Mouse (Mus musculus) telencephalon, adult 2 months (tissue): ENCODE data around the gene Phf7.
A peak's percentile ranks its signal among the peaks of the same experiment; 100 is the strongest.

ENCODE experiments used
- DNase-seq: peaks from one replicate; pipeline ENCODE4 v3.0.0-alpha.2; 2011; ENCODE audit warnings: low read depth, low spot score

The Phf7 gene

DNA sequence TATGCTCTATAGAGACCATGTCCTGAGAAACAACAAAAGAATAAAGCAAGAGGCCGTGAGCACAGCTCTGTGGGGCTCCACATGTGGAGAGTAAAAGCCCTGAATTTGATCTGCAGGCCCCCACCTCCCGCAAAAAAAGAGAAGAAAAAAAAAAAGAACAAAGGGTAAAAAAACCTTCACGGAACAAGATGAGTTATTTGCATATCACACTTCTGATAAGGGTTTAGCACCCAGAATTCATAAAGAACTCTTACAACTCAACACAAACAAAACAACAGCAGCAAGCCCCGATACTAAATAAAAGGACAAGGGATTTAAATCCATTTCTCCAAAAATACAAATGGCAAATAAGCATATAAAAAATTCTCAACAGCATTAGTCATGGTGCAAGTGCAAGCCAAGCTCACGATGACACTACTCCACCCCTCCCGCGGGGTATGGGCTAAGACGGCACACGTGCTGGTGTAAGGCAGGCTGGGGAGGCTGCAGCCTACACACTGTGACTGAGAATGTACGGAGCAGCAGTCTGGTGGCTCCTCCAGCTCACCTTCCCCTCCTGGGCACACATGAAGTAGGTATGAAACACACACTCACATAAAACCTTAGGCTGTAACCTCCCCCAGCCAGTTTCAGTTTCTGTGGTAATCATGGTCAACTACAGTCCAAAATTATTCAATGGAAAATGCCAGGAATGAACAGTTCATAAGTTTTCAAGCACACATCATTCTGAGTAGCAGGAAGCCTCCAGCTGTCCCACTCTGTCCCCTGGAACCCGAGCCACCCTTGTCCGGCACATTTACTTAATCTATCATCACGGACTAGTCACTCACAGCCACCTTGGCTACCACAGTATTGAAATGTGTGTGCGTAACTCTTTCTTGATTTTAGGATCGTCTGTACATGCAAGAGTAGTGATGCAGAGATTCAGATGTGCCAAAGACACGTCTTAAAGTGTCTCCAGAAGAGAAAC, 53.3 kb downstream of the Phf7 start:
- peak; percentile 64 for DNase-seq

GRCm38 (mm10) chr14:31195968-31196367, 55.1 kb downstream of the Phf7 start:
- DNase-seq, result no peak

DNA sequence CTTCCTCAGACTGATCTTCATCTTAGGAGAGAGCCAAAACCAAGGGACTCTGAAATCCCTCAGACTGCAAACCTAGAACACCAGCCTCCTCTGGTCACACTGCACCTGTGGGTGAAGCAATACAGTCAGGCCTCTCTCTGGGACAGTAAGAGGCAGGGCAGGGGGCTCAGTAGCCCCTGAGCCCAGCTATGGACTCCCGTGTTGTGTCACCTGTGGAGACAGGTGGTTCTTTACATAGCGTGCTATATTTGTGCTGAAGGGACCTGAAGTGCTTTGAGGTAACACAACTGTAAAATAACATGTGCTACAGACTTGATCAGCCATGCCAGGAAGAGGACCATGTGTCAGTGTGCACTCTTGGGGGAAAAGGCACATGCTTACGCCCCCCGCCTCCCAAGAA, 55.6 kb downstream of the Phf7 start:
- DNase-seq, result no peak

GRCm38 (mm10) chr14:31194891-31195513, 56.1 kb downstream of the Phf7 start:
- no peak for DNase-seq

GRCm38 (mm10) chr14:31194441-31194840, 56.7 kb downstream of the Phf7 start:
- DNase-seq, result no peak

DNA sequence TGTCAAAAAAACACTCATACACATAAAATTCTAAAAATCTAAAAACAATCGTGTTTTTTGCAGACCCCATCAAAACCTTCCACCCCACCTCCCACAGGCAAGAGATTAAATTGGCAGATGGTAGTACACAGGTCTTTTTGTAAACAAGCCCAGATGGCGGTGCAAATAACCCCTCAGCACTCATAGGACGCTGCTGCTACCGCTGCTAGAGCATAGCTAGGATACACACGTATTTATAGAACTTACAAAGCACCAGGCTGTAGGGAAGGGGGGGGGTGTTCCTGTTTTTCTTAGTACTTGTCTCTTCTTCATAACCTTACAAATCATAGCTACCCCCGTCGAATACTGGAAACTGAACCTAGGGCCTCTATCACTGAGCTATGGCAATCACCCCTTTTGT, 57.3 kb downstream of the Phf7 start:
- no peak for DNase-seq

- DNase-seq, result no peak
These were observed 59.2 kb downstream of the Phf7 start for GRCm38 (mm10) chr14:31191936-31192335.

GRCm38 (mm10) chr14:31189348-31189747, 61.8 kb downstream of the Phf7 start:
- DNase-seq, result no peak

- DNase-seq, result no peak
These were observed 62.3 kb downstream of the Phf7 start for GRCm38 (mm10) chr14:31188771-31189181.
